Mouse (Mus musculus) heart, adult 2 months (tissue): ENCODE results near the gene Tomm40. TPM values are rescaled to one million over a fixed set of nuclear protein-coding genes. Genes with fewer than 3 reads are reported as not detected.
A peak's percentile ranks its signal among the peaks of the same experiment; 100 is the strongest.

Source experiments
- DNase-seq, 2 experiments: peaks; one replicate each; pipeline ENCODE4 v3.0.0; 2021
- H3K27ac ChIP-seq: fragments of 200-600 bp; 2 replicates; pipeline ENCODE4 v1.8.1; 2022
- H3K27me3 ChIP-seq: fragments of 200-500 bp; 2 replicates; pipeline ENCODE4 v1.6.1; 2012; ENCODE audit warnings: mild to moderate bottlenecking, low read length, inconsistent platforms, mixed read lengths; ENCODE audit not compliant: control insufficient read depth, insufficient read depth
- H3K36me3 ChIP-seq: fragments of 200-500 bp; 2 replicates; pipeline ENCODE4 v1.6.1; 2012; ENCODE audit warnings: low read length, inconsistent platforms; ENCODE audit not compliant: control insufficient read depth, insufficient read depth
- H3K4me1 ChIP-seq: fragments of 200-500 bp; 2 replicates; pipeline ENCODE4 v1.6.1; 2011; ENCODE audit warnings: low read length; ENCODE audit not compliant: control insufficient read depth, insufficient read depth
- H3K4me3 ChIP-seq: fragments of 200-600 bp; 2 replicates; pipeline ENCODE4 v1.8.1; 2022
- H3K79me2 ChIP-seq: fragments of 200-500 bp; replicated peaks from 2 replicates; pipeline ENCODE4 v1.6.1; 2012; ENCODE audit warnings: mild to moderate bottlenecking, inconsistent platforms, low read length, moderate library complexity, mixed read lengths; ENCODE audit not compliant: control insufficient read depth, insufficient read depth
- H3K9ac ChIP-seq: fragments of 200-500 bp; 2 replicates; pipeline ENCODE4 v1.6.1; 2012; ENCODE audit warnings: low read depth, mild to moderate bottlenecking, control low read depth, inconsistent platforms, low read length, mixed read lengths
- CTCF ChIP-seq: fragments of 200-600 bp; IDR thresholded peaks from 2 replicates; pipeline ENCODE4 v1.8.1; 2022; ENCODE audit warnings: antibody characterized with exemption, mild to moderate bottlenecking, moderate library complexity
- EP300 ChIP-seq: fragments of 200-500 bp; IDR thresholded peaks from 2 replicates; pipeline ENCODE4 v1.6.1; 2011; ENCODE audit warnings: low read depth, low read length, control low read depth; ENCODE audit not compliant: insufficient read depth
- POLR2A ChIP-seq: fragments of 200-500 bp; IDR thresholded peaks from 2 replicates; pipeline ENCODE4 v1.6.1; 2011; ENCODE audit warnings: mild to moderate bottlenecking, low read depth, low read length, control low read depth; ENCODE audit not compliant: insufficient read depth
- WGBS: fragments of 180-500 bp; shearing (Covaris S2); methylation state at CpG from one replicate; pipeline ENCODE4 v1.1.7; 2018; 5-methylcytosine and 5-hydroxymethylcytosine counted together
- intact Hi-C: fragments of 180-260 bp; cut with DNase I; formaldehyde crosslinking; loops from one replicate; pipeline ENCODE4 v1.15.1; 2025
- polyA plus RNA-seq: library from polyadenylated mRNA; depleted of rRNA; stranded (reverse); fragments of >200 nt; gene quantifications from 2 replicates; pipeline ENCODE4 v1.2.3, GENCODE M21; 2012
- total RNA-seq, 2 experiments: library from RNA; stranded (reverse); gene quantifications; 2 replicates each; pipeline ENCODE4 v1.2.3; 2021

The Tomm40 gene
- total and polyA plus RNA-seq, 3 experiments: 91.2 to 98.2 (median 92.7) TPM

DNA sequence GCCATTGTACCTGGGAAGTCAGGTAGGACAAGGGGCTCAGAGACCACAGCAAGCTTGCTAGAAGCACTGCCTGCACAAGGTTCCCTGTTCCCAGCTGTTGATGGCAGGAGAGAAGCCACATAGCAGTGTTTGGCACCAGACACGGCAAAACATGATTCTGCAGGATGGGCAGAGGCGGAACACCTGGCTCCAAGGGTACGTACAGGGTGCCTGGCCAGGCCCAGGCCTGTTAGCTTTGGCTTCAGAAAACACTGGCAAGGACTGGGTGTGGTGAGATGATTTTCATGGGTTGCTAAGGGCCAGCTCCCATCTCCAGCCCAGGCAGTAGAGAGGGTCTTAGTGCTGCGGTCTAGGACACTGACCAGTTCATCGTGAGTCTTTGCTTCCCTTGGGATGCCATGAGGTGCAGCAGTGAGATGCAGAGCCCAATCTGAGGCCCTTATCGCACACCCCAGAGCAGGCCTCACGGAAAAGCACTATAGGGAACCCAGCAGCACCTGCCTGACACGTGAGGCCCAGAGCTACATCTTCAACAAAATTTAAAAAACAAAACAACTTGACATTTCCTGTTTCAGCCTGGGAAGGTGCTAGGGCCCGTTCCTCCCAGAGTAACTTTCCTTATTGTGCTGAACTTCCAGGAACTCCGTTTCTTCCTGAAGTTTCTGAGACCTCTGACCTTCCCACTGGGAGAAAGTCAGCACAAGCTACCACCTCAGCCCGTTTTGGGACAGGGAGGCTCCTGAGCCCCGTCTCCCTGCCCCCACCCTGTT lies 14.8 kb downstream of the Tomm40 start:
- intact Hi-C loops: loop anchor here (1.0 to 10.0 kb wide), 3 partner anchors 31 to 298 kb away; partner anchors contain the start of genes Ckm and Klc3
- H3K9ac ChIP-seq: peak overlapping the region; percentile 30
- no peaks in the 10 kb centered on the region; the same call in 1 of the 2 replicates for H3K36me3 ChIP-seq
- H3K27me3 ChIP-seq: no peaks in the 10 kb centered on the region
- 38% methylated on average over 12 of the region's 12 CpGs for WGBS
- DNase-seq: no peak
- H3K4me3 ChIP-seq: 0 out of 2 replicates have a peak overlapping the region, but pooled peaks have one; percentile 1
- H3K27ac ChIP-seq: peak overlapping the region; percentile 84
- TF ChIP-seq POLR2A (peak; percentile 43; the same call in 1 of the 2 replicates), CTCF (no peak), EP300 (no peak; the same call in 1 of the 2 replicates)
- H3K4me1 ChIP-seq: peaks cover 15% of the 10 kb centered on the region
- H3K79me2 ChIP-seq: no peaks in the 10 kb centered on the region

DNA sequence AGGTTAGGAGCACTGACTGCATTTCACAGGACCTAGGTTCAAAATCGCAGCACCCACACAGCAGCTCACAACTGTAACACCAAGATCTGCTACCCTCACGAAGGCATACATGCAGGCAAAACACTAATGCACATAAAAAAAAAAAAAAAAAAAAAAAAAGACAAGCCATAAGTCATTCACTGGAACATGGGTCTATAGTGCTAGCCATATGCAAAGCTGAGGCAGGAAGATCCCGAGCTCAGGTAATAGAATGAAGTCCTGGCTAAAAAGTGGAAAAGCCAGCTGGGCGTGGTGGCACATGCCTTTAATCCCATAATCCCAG lies 15.4 kb downstream of the Tomm40 start:
- H3K36me3 ChIP-seq: no peaks in the 10 kb centered on the region; the same call in 1 of the 2 replicates
- H3K27me3 ChIP-seq: no peaks in the 10 kb centered on the region
- intact Hi-C loops: loop anchor here (5.0 to 10.0 kb wide), 2 partner anchors 105 to 297 kb away; partner anchors contain the start of genes Ckm and Klc3
- no peak overlapping the region for H3K4me3 ChIP-seq
- H3K4me1 ChIP-seq: peaks cover 17% of the 10 kb centered on the region
- 78% methylated on average over 4 of the region's 4 CpGs for WGBS
- H3K79me2 ChIP-seq: no peaks in the 10 kb centered on the region
- H3K27ac ChIP-seq: peak overlapping the region; percentile 84; the same call in 1 of the 2 replicates
- TF ChIP-seq POLR2A: no peak
- no peak for TF ChIP-seq EP300
- no peak for TF ChIP-seq CTCF
- DNase-seq: no peak
- H3K9ac ChIP-seq: no peak overlapping the region

DNA sequence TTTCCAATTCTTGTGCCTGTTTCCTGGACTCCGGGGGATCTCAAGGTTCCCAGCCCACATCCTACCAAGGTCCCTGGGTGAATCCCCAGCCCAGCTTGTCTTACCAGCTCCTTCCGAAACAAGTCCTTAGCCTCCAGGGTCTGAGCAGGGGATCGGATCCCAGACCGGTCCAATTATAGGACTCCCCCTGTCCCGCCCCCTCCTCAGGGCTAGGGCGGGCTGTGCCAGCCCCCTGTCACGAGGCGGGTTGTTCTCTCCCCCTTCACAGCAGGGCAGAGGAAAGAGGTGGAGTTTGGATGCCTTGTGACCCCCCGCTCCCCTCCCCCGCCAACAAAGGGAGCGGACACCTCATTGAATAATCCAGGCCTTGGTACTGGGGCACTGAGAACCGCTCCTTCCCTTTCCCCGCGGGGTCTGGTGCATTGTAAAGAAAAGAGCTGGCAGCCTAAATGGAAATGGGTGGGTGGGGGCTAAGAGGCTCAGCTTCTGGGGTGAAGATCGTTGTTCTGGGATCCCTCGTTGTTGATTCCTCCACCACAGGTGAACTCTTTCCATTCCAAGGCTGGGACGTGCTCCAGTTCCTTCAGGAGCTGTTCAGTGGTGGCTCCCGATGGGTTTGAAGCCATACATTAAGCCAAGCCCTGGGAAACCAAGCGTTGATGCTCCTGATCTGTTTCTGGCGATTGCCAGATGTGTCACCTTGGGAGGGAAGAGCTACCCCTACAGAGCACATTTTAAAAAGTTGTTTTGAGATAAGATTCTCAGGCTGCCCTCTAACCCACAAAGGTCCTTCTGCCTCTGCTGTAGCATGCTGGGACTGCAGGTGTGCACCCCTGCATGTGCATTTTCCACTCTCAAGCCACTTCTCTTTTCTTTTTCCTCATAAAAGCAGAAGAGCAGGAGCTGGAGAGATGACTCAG lies 16.1 kb downstream of the Tomm40 start, which contains the start of gene Apoe:
Gene Apoe (minus strand): TSS at position 282 of the 920 bp plus-strand sequence.
- Histone ChIP-seq H3K27ac (peak within 1 kb of the TSS; percentile 84), H3K27me3 (no peaks in the 10 kb centered on the region), H3K4me3 (peak within 1 kb of the TSS; percentile 43), H3K9ac (peak within 1 kb of the TSS; percentile 49), H3K79me2 (no peaks in the 10 kb centered on the region), H3K4me1 (peaks cover 18% of the 10 kb centered on the region), H3K36me3 (no peaks in the 10 kb centered on the region; the same call in 1 of the 2 replicates)
- intact Hi-C loops: no loop called here
- peak; percentile 79 to 85 for DNase-seq
- 7% methylated on average over 20 of the region's 20 CpGs for WGBS
- TF ChIP-seq CTCF: no peak
- 0 out of 2 replicates have a peak, but pooled peaks have one; percentile 27 for TF ChIP-seq EP300
- peak; percentile 81 for TF ChIP-seq POLR2A

DNA sequence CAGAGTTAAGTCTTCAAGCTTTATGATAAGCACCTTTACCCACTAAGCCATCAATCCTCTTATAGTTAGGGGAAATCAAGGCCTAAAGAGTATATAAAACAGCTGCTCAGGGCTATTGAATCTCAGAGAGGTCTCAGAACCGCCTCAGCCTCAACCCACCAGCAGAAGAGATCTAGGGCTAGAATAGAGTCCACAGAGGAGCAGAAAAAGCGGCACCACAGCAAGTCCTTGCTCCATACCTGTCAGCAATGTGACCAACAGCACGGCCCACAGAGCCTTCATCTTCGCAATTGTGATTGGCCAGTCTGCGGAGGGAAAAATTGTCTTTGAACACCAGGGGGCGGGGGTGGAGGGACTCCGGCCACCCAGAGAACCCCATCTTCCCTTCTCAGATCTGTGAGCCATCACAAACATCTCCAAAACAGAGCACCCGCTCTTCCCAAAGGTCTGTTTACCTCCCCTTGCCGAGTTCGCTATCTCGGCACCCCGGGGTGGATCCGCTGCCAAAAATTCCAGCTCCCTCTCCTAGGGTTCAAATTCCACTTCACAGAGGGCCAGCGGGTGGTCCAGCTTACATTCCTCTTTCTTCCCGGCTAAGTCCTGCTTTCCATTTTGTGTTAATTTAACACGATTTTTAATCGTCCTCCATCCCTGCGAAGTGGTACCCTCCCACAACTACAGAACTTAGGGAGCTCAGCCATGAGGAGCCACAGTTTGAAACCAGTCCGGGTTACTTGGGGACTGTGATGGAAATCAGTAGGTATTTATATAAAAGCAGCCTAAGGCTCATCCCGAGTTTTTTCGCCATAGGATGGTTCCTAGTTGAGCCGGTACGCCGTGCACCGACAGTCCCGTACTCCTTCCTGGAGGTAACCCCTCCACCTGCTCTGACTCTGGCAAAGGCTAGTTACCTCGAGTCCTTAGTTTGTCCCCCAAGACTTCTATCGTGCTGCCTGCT lies 17.0 kb downstream of the Tomm40 start:
- H3K27me3 ChIP-seq: no peaks in the 10 kb centered on the region
- peak overlapping the region; percentile 43 for H3K4me3 ChIP-seq
- H3K36me3 ChIP-seq: no peaks in the 10 kb centered on the region; the same call in 1 of the 2 replicates
- no peaks in the 10 kb centered on the region for H3K79me2 ChIP-seq
- H3K4me1 ChIP-seq: peaks cover 20% of the 10 kb centered on the region
- peak; percentile 50 for TF ChIP-seq CTCF
- no peak for TF ChIP-seq EP300
- 0 out of 2 replicates have a peak, but pooled peaks have one; percentile 8 for TF ChIP-seq POLR2A
- intact Hi-C loops: no loop called here
- H3K9ac ChIP-seq: peak overlapping the region; percentile 49
- H3K27ac ChIP-seq: peak overlapping the region; percentile 68
- WGBS: 9% methylated on average over 28 of the region's 28 CpGs
- peak; percentile 30 to 39 for DNase-seq

DNA sequence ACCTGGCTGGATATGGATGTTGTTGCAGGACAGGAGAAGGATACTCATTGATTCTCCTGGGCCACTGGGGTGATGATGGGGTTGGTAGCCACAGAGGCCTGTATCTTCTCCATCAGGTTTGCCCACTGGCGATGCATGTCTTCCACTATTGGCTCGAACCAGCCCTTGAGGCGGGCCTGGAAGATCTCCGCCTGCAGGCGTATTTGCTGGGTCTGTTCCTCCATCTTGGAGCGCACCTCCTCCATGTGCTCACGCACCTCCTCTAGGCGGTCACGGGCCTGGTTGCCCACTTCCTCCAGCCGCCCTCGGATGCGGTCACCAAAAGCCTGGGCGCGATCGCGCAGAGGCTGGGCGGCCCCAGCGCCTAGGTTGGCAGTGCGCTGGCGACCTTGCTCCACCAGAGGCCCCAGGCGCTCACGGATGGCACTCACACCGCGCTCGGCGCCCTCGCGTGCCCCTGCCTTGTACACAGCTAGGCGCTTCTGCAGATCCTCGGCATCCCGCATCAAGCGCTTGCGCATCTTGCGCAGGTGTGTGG lies 18.8 kb downstream of the Tomm40 start:
- Histone ChIP-seq H3K9ac (no peak overlapping the region), H3K4me3 (no peak overlapping the region), H3K36me3 (no peaks in the 10 kb centered on the region; the same call in 1 of the 2 replicates), H3K27ac (no peak overlapping the region), H3K79me2 (no peaks in the 10 kb centered on the region), H3K4me1 (peaks cover 16% of the 10 kb centered on the region), H3K27me3 (no peaks in the 10 kb centered on the region)
- 90% methylated on average over 34 of the region's 34 CpGs for WGBS
- intact Hi-C loops: no loop called here
- no peak for DNase-seq
- TF ChIP-seq POLR2A (no peak), CTCF (no peak), EP300 (no peak)
